Mouse (Mus musculus): ENCODE results near the gene Crocc2. TPM values are rescaled to one million over a fixed set of nuclear protein-coding genes. Genes with fewer than 3 reads are reported as not detected.

The Crocc2 gene
- total and polyA plus RNA-seq, 3 experiments: not detected

DNA sequence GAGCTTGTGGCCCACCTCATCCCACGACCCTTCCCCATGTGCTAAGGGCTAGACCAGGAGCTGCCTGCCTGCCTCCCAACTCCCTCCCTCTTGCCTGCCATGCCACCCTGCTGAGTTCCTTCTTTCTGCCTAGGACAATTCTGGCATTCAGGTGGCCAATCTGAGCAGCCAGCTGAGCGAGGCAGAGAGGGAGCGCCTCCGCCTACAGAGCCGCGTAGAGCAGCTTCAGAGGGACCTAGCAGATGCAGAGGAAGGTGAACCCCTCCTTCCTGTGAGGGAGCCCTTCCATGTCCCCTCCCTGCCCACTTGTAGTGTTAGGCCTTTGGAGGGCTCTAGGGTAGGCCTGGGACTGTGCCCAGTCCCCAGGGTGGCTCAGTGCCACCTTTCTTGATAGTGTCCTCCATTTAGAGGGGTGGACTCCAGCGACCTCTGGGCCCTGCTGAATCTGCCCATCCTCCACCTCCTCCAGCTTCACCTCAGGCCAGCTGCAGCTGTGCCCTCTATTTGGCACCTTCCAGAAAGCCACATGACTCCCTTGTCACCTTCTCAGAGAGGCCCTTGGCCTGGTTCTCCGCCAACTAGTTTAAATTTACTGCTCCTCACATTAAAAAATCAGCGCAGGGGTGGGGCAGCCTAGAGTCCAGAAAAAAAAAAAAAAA lies 48.4 kb downstream of the Crocc2 start:
- no peaks in the 10 kb centered on the region for H3K79me2 ChIP-seq (ENCODE audit: control insufficient read depth, insufficient read depth, low read length, poor library complexity)
- no peak overlapping the region for H3K4me3 ChIP-seq (ENCODE audit: control insufficient read depth in 1 of 2, insufficient read depth in 1 of 2, low read depth in 2 of 2, low read length in 2 of 2)
- no peaks in the 10 kb centered on the region for H3K36me3 ChIP-seq (ENCODE audit: control insufficient read depth in 1 of 2, insufficient read depth in 2 of 2, low read length in 2 of 2)
- H3K9me3 ChIP-seq (replicated peaks; ENCODE audit: insufficient read depth, low read length): no peaks in the 10 kb centered on the region
- no peaks in the 10 kb centered on the region for H3K4me1 ChIP-seq (ENCODE audit: control insufficient read depth in 1 of 2, insufficient read depth in 2 of 2, low read length in 2 of 2)
- no peak for TF ChIP-seq HCFC1 (IDR thresholded peaks at IDR 0.05; ENCODE audit: low read depth, low read length)
- TF ChIP-seq CTCF (IDR thresholded peaks at IDR 0.05 in 2 of 3, conservative IDR thresholded peaks at IDR 0.05 in 1 of 3; ENCODE audit: control insufficient read depth in 1 of 3, insufficient read depth in 1 of 3, low read depth in 2 of 3, low read length in 3 of 3, poor library complexity in 1 of 3, severe bottlenecking in 1 of 3): no peak
- no peak for TF ChIP-seq MYC (IDR thresholded peaks at IDR 0.05; ENCODE audit: low read depth, low read length)
- TF ChIP-seq SMC3 (IDR thresholded peaks at IDR 0.05; ENCODE audit: low read depth, low read length): no peak
- TF ChIP-seq USF2 (IDR thresholded peaks at IDR 0.05; ENCODE audit: borderline replicate concordance in 1 of 2, insufficient read depth in 1 of 2, low read depth in 1 of 2, low read length in 2 of 2): no peak
- no peak overlapping the region for H3K27ac ChIP-seq (ENCODE audit: control insufficient read depth, low read depth, low read length)
- DNase-seq (ENCODE audit: low read depth, low spot score): no peak
- H3K9ac ChIP-seq (ENCODE audit: control insufficient read depth, low read depth, low read length, poor library complexity, severe bottlenecking): no peak overlapping the region
- peaks cover 0 to 1% of the 10 kb centered on the region in 2 experiments; a peak in 1 of 4 replicates for H3K27me3 ChIP-seq (ENCODE audit: control insufficient read depth in 1 of 2, insufficient read depth in 2 of 2, low read length in 2 of 2)

DNA sequence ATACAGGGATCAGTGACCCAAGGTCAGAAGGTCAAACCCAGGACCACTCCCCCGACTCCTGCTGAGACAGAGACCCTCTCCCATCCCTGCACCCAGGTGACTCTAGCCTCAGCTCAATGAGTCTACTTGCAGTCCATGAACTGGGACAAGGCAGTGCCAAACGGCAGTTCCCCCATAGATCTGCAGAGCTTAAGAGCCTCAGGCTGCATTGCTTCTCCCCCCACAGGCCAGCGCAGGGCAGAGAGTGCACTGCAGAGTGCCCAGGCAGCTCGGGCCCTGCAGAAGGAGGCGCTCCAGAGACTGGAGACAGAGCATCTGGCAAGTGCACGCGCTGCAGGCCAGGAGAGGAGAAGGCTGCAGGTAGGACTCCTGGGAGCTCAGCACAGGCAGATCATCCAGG lies 49.0 kb downstream of the Crocc2 start:
- H3K9ac ChIP-seq (ENCODE audit: control insufficient read depth, low read depth, low read length, poor library complexity, severe bottlenecking): no peak overlapping the region
- no peak overlapping the region for H3K27ac ChIP-seq (ENCODE audit: control insufficient read depth, low read depth, low read length)
- no peak for DNase-seq (ENCODE audit: low read depth, low spot score)
- H3K9me3 ChIP-seq (replicated peaks; ENCODE audit: insufficient read depth, low read length): no peaks in the 10 kb centered on the region
- H3K79me2 ChIP-seq (ENCODE audit: control insufficient read depth, insufficient read depth, low read length, poor library complexity): no peaks in the 10 kb centered on the region
- no peak overlapping the region for H3K4me3 ChIP-seq (ENCODE audit: control insufficient read depth in 1 of 2, insufficient read depth in 1 of 2, low read depth in 2 of 2, low read length in 2 of 2)
- no peaks in the 10 kb centered on the region for H3K4me1 ChIP-seq (ENCODE audit: control insufficient read depth in 1 of 2, insufficient read depth in 2 of 2, low read length in 2 of 2)
- peaks cover 0 to 1% of the 10 kb centered on the region in 2 experiments; a peak in 1 of 4 replicates for H3K27me3 ChIP-seq (ENCODE audit: control insufficient read depth in 1 of 2, insufficient read depth in 2 of 2, low read length in 2 of 2)
- H3K36me3 ChIP-seq (ENCODE audit: control insufficient read depth in 1 of 2, insufficient read depth in 2 of 2, low read length in 2 of 2): no peaks in the 10 kb centered on the region
- TF ChIP-seq TBP (IDR thresholded peaks at IDR 0.05; ENCODE audit: low read depth, low read length) (no peak), KAT2A (conservative IDR thresholded peaks at IDR 0.05; ENCODE audit: low read depth, low read length) (no peak), POLR2AphosphoS2 (IDR thresholded peaks at IDR 0.05; ENCODE audit: low read length) (no peak), SIN3A (IDR thresholded peaks at IDR 0.05; ENCODE audit: low read length) (no peak), EP300 (IDR thresholded peaks at IDR 0.05; ENCODE audit: low read depth in 1 of 2, low read length in 2 of 2) (no peak), HCFC1 (IDR thresholded peaks at IDR 0.05; ENCODE audit: low read depth, low read length) (no peak), CTCF (IDR thresholded peaks at IDR 0.05 in 2 of 3, conservative IDR thresholded peaks at IDR 0.05 in 1 of 3; ENCODE audit: control insufficient read depth in 1 of 3, insufficient read depth in 1 of 3, low read depth in 2 of 3, low read length in 3 of 3, poor library complexity in 1 of 3, severe bottlenecking in 1 of 3) (no peak), ZKSCAN1 (IDR thresholded peaks at IDR 0.05; ENCODE audit: low read depth, low read length) (no peak), BHLHE40 (IDR thresholded peaks at IDR 0.05; ENCODE audit: borderline replicate concordance, low read depth, low read length) (no peak), MAX (IDR thresholded peaks at IDR 0.05; ENCODE audit: low read length) (no peak), TAL1 (IDR thresholded peaks at IDR 0.05; ENCODE audit: low read length) (no peak), POLR2AphosphoS5 (IDR thresholded peaks at IDR 0.05; ENCODE audit: borderline replicate concordance, low read depth, low read length) (no peak), SMC3 (IDR thresholded peaks at IDR 0.05; ENCODE audit: low read depth, low read length) (no peak), ETS1 (IDR thresholded peaks at IDR 0.05; ENCODE audit: low read depth, low read length) (no peak), GABPA (IDR thresholded peaks at IDR 0.05; ENCODE audit: low read depth, low read length) (no peak), USF2 (IDR thresholded peaks at IDR 0.05; ENCODE audit: borderline replicate concordance in 1 of 2, insufficient read depth in 1 of 2, low read depth in 1 of 2, low read length in 2 of 2) (no peak)
